Mouse (Mus musculus) midbrain, embryonic 10.5 days (tissue): ENCODE measurements around the gene Lmln. TPM values are rescaled to one million over a fixed set of nuclear protein-coding genes. Genes with fewer than 3 reads are reported as not detected.
A peak's percentile ranks its signal among the peaks of the same experiment; 100 is the strongest.
"Not testable (repeated sequence)": the region's sequence is repeated elsewhere in the genome, so short reads cannot be mapped to it uniquely, and the experiment has no call there.

Source experiments
- DNase-seq: peaks from one replicate; pipeline ENCODE4 v3.0.0-alpha.2; 2017; ENCODE audit warnings: low spot score
- H3K27ac ChIP-seq: fragments of 300-500 bp; sonication (generic); replicated peaks from 2 replicates; pipeline ENCODE4 v1.5.1; 2016; ENCODE audit warnings: mild to moderate bottlenecking
- H3K27me3 ChIP-seq: fragments of 300-500 bp; sonication (generic); 2 replicates; pipeline ENCODE4 v1.6.1; 2016; ENCODE audit warnings: low read depth, mild to moderate bottlenecking; ENCODE audit not compliant: poor library complexity, severe bottlenecking
- H3K36me3 ChIP-seq: fragments of 300-500 bp; sonication (generic); 2 replicates; pipeline ENCODE4 v1.6.1; 2016; ENCODE audit warnings: mild to moderate bottlenecking, moderate library complexity
- H3K4me1 ChIP-seq: fragments of 300-500 bp; sonication (generic); 2 replicates; pipeline ENCODE4 v1.6.1; 2016
- H3K4me3 ChIP-seq: fragments of 300-500 bp; sonication (generic); 2 replicates; pipeline ENCODE4 v1.5.1; 2016; ENCODE audit warnings: mild to moderate bottlenecking, moderate library complexity
- H3K9me3 ChIP-seq: fragments of 300-500 bp; sonication (generic); replicated peaks from 2 replicates; pipeline ENCODE4 v1.6.1; 2016; ENCODE audit warnings: mild to moderate bottlenecking
- WGBS: fragments of 180-500 bp; shearing (Covaris S2); methylation state at CpG from one replicate; pipeline ENCODE4 v1.1.7; 2016; 5-methylcytosine and 5-hydroxymethylcytosine counted together
- microRNA counts: library from miRNA; unstranded; fragments of <30 nt; microRNA quantifications from one replicate; lab custom pipeline; 2017
- microRNA-seq: library from miRNA; unstranded; fragments of <30 nt; microRNA quantifications from one replicate; pipeline ENCODE4, GENCODE M21; 2017
- polyA plus RNA-seq: library from polyadenylated mRNA; unstranded; fragments of >200 nt; fragmentation: Nextera tagmentation; extraction: Ambion mirVana; gene quantifications from 2 replicates; pipeline ENCODE4 v1.2.1, GENCODE M21; 2016

The Lmln gene
- polyA plus RNA-seq, 1 experiment from 2014 or later = 3.8 TPM

DNA sequence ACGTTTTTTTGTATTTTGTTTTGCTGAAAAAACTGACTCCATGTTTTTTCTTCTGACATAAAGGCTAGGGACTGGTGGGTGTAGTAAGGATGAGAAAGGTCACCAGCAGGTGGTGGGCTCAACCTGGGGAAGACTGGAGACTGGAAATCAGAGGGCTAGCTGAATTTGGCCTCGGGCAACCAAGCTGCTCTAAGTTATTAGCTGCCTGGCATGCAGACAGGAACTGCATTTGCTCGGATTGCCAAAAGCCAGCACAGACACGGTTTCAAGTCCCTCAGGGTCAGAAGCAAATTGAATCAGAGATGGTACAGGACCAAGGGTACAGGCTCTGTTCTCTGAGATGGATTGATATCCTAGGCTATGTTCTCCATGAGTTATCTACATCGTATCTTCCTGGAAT lies 110.8 kb downstream of the Lmln start:
- Histone ChIP-seq H3K4me1 (peaks cover 7% of the 10 kb centered on the region; the same call in 1 of the 2 replicates), H3K4me3 (no peak overlapping the region), H3K9me3 (no peaks in the 10 kb centered on the region; the same call in 1 of the 2 replicates), H3K27ac (no peak overlapping the region), H3K27me3 (no peaks in the 10 kb centered on the region), H3K36me3 (no peaks in the 10 kb centered on the region)
- no peak for DNase-seq
- 85% methylated on average over 5 of the region's 5 CpGs for WGBS

DNA sequence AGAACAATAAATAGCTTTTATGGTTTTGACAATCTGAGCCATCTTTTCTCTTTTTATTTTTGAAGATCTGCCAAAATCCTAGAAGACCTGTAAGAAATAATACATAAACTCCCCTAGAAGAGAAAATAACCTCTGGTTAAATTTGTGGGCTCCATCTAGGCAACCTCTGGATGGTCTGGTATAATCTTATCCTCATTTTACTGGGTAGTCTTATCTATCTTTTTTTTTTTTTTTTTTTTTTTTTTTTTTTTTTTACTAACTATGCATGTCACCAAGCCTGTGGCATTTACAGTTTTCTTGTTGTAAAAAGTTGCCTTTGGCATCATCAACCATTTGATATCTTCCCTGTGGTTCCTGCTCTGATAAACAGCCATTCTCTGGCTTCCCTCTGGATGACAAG lies 112.4 kb downstream of the Lmln start:
- Histone ChIP-seq H3K4me1 (peaks cover 10% of the 10 kb centered on the region; the same call in 1 of the 2 replicates), H3K27me3 (no peaks in the 10 kb centered on the region), H3K27ac (no peak overlapping the region), H3K36me3 (no peaks in the 10 kb centered on the region), H3K4me3 (no peak overlapping the region), H3K9me3 (no peaks in the 10 kb centered on the region; the same call in 1 of the 2 replicates)
- DNase-seq = no peak

DNA sequence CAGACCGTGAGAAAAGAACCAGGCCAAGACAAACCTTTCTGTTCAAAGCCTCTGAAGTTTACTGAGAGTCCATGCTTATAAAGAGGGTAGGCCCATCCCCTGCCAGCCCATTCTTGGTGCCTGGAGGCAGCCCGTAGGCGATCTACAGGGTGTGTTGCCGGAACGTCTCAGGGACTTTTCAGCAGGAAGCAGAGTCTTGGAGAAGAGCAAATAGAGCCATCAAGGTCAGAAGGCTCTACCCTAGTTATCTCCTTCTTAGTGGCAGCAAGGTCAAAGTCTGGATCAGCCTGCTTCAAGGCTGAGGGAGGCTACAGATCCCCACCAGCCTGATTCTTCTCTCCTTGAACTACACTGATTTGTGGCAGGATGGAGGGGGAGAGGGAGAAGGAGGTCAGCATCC lies 114.5 kb downstream of the Lmln start:
- not testable (repeated sequence) for H3K4me3 ChIP-seq, H3K27me3 ChIP-seq, H3K4me1 ChIP-seq, H3K9me3 ChIP-seq, H3K36me3 ChIP-seq, H3K27ac ChIP-seq, DNase-seq
- 90% methylated on average over 5 of the region's 5 CpGs for WGBS

MicroRNA genes within 50 kb of the gene (microRNA counts, 519-probe panel; counts per million panel counts)
- microRNA mmu-miR-1947 (lab: Ali Mortazavi, UCI) = not detected

Small RNAs within 50 kb of the gene (microRNA-seq; reads per million reads assigned to microRNA genes)
- not detected for gene Gm22231
- 21.2 reads per million, percentile 32 among the genes with 10 or more reads in this experiment for gene Mir1947

Other genes with a start within 250 kb of the Lmln start
- gene Fyttd1, start 185.0 kb upstream of the Lmln start, polyA plus RNA-seq = 92.6 and 95.0 TPM in 2 replicates
- 19.0 and 22.0 TPM in 2 replicates for gene Rubcn, start 184.8 kb upstream of the Lmln start, polyA plus RNA-seq
- gene Lrch3, start 148.4 kb upstream of the Lmln start, polyA plus RNA-seq = 32.1 and 40.3 TPM in 2 replicates
- 3.9 and 4.5 TPM in 2 replicates for gene Iqcg, start 6.3 kb upstream of the Lmln start, polyA plus RNA-seq
- 787 and 975 TPM in 2 replicates for gene Rpl35a, start 6.1 kb upstream of the Lmln start, polyA plus RNA-seq
- 22.3 and 23.3 TPM in 2 replicates for gene Osbpl11, start 122.5 kb downstream of the Lmln start, polyA plus RNA-seq
- 72.9 and 75.3 TPM in 2 replicates for gene Snx4, start 188.9 kb downstream of the Lmln start, polyA plus RNA-seq